In the genomic region with DNA sequence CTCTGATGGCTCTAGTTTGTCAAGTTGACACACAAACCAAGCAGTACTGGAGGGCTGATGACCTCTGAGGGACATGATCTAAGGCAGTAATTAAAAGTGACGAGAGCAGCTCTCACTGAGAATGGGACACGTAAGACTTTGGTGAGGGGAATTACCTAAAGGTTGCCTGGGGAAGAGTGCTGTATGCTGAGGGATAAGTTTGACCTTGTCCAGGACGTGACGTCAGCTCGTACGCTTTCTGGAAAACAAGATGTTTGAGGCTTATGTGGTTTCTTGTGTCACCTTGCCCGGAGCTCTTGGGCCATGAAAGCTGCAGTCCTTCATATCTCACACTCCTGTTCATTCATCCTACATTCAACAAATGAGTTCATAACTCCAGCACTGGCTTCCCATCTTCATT, we compare ENCODE assay signal across 25 mouse cellular contexts. TPM values are rescaled to one million over a fixed set of nuclear protein-coding genes. Genes with fewer than 3 reads are reported as not detected.
DNase-seq lines count a peak whose midpoint lies in the region; ATAC-seq and TF ChIP-seq lines count a peak whose summit lies in the region.
"Had no signal": no experiment of that assay in that cellular context is flagged by ENCODE, and none has a peak within 500 bp of the region (broad histone marks: within the 10 kb centered on the region; RNA-seq: fewer than 3 reads in every experiment).

No protein-coding gene starts in this region.

- H3K27me3 ChIP-seq in CH12.LX (replicated peaks), result no peaks in the 10 kb centered on the region
- H3K27me3 ChIP-seq in forebrain, embryonic 16.5 days (replicated peaks; ENCODE audit: control insufficient read depth, insufficient read depth, low read length), result no peaks in the 10 kb centered on the region
- no peaks in the 10 kb centered on the region for H3K27me3 ChIP-seq in liver, postnatal 0 days (ENCODE audit: insufficient read depth, low read length)
- H3K27me3 ChIP-seq: embryonic facial prominence, embryonic 12.5 days; embryonic facial prominence, embryonic 15.5 days; heart, embryonic 13.5 days; Patski had no signal

- dilution Hi-C loops in CH12.LX (cut with MboI; ENCODE audit: extremely low pct_ligation_motif_present, extremely low pct_unique_long_range_greater_than_20kb, low sequenced_read_pairs), result no loop called here

- 0 out of 2 replicates have a peak, but pooled peaks cover 2% of the 10 kb centered on the region for H3K79me2 ChIP-seq in CH12.LX (replicated peaks; ENCODE audit: control insufficient read depth, extremely low read depth, insufficient read depth, poor library complexity, severe bottlenecking)

- 96% methylated on average over 7 of the region's 7 CpGs for WGBS in forebrain, embryonic 16.5 days
- 78% methylated on average over 7 of the region's 7 CpGs for WGBS in liver, postnatal 0 days (ENCODE audit: insufficient replicate concordance)

- no peak overlapping the region for H3K9ac ChIP-seq in CH12.LX (ENCODE audit: insufficient read depth, low read depth)
- no peak overlapping the region for H3K9ac ChIP-seq in forebrain, embryonic 16.5 days (replicated peaks; ENCODE audit: low read depth, low read length)
- H3K9ac ChIP-seq in liver, postnatal 0 days (replicated peaks), result no peak overlapping the region
- H3K9ac ChIP-seq: embryonic facial prominence, embryonic 12.5 days; embryonic facial prominence, embryonic 15.5 days; heart, embryonic 13.5 days; hindbrain, embryonic 14.5 days had no signal

- no peaks in the 10 kb centered on the region for H3K9me3 ChIP-seq in CH12.LX (replicated peaks; ENCODE audit: low read length)
- no peaks in the 10 kb centered on the region for H3K9me3 ChIP-seq in forebrain, embryonic 16.5 days (ENCODE audit: control insufficient read depth, low read length)
- no peaks in the 10 kb centered on the region for H3K9me3 ChIP-seq in liver, postnatal 0 days (ENCODE audit: low read length)
- H3K9me3 ChIP-seq: embryonic facial prominence, embryonic 12.5 days; embryonic facial prominence, embryonic 15.5 days; G1E; heart, embryonic 10.5 days; heart, embryonic 13.5 days had no signal

- no peak overlapping the region for H3K4me3 ChIP-seq in CH12.LX (replicated peaks in 1 of 3; ENCODE audit: low read depth in 2 of 3, low read length in 2 of 3, poor library complexity in 1 of 3)
- H3K4me3 ChIP-seq in forebrain, embryonic 16.5 days (replicated peaks; ENCODE audit: low read length), result no peak overlapping the region
- no peak overlapping the region for H3K4me3 ChIP-seq in liver, postnatal 0 days (ENCODE audit: low read depth, low read length)
- H3K4me3 ChIP-seq: embryonic facial prominence, embryonic 12.5 days; embryonic facial prominence, embryonic 15.5 days; heart, embryonic 10.5 days; heart, embryonic 13.5 days had no signal

- H3K36me3 ChIP-seq in CH12.LX (replicated peaks in 1 of 2; ENCODE audit: control insufficient read depth in 1 of 2, insufficient read depth in 1 of 2, low read length in 1 of 2), result peaks cover 13 to 81% of the 10 kb centered on the region in 2 experiments
- no peaks in the 10 kb centered on the region for H3K36me3 ChIP-seq in forebrain, embryonic 16.5 days (ENCODE audit: control insufficient read depth, insufficient read depth)
- peaks cover 2% of the 10 kb centered on the region; the same call in 1 of the 2 replicates for H3K36me3 ChIP-seq in liver, postnatal 0 days (replicated peaks; ENCODE audit: insufficient read depth, low read length)

- 0 out of 2 replicates have a peak overlapping the region, but pooled peaks have one; percentile 13 for H3K27ac ChIP-seq in CH12.LX (ENCODE audit: insufficient read depth, low read depth)
- no peak overlapping the region for H3K27ac ChIP-seq in forebrain, embryonic 16.5 days (ENCODE audit: low read length)
- no peak overlapping the region for H3K27ac ChIP-seq in liver, postnatal 0 days (ENCODE audit: low read depth)
- H3K27ac ChIP-seq: embryonic facial prominence, embryonic 12.5 days; embryonic facial prominence, embryonic 15.5 days; heart, embryonic 10.5 days; heart, embryonic 13.5 days; hindbrain, embryonic 14.5 days; hindbrain, postnatal 0 days had no signal

- TF ChIP-seq POLR2A in CH12.LX (IDR thresholded peaks at IDR 0.05; ENCODE audit: low read depth, low read length), result no peak

- TF ChIP-seq EP300 in CH12.LX (IDR thresholded peaks at IDR 0.05; ENCODE audit: low read length), result peak; percentile 52; the same call in 1 of the 2 replicates
- TF ChIP-seq EP300 in liver, postnatal 0 days (IDR thresholded peaks at IDR 0.05; ENCODE audit: low read depth), result no peak

- ATAC-seq in monocyte, adult 5-6 weeks (replicated peaks; ENCODE audit: insufficient number of reproducible peaks, low FRiP score, low TSS enrichment, poor library complexity, severe bottlenecking), result peak; percentile 38; the same call in 1 of the 2 replicates
- ATAC-seq in forebrain, embryonic 16.5 days, result no peak
- ATAC-seq in liver, postnatal 0 days, result no peak
- ATAC-seq: forebrain, embryonic 14.5 days; hindbrain, postnatal 0 days; intestine, postnatal 0 days; Patski had no signal

- H3K4me2 ChIP-seq in CH12.LX (ENCODE audit: insufficient read depth, low read depth, poor library complexity, severe bottlenecking), result peak overlapping the region; percentile 25; the same call in 1 of the 2 replicates
- H3K4me2 ChIP-seq in forebrain, embryonic 16.5 days (ENCODE audit: low read length), result no peak overlapping the region
- no peak overlapping the region for H3K4me2 ChIP-seq in liver, postnatal 0 days (ENCODE audit: low read depth, low read length)
- H3K4me2 ChIP-seq: embryonic facial prominence, embryonic 12.5 days; embryonic facial prominence, embryonic 15.5 days; heart, embryonic 13.5 days; hindbrain, embryonic 14.5 days had no signal

- H3K4me1 ChIP-seq in CH12.LX (ENCODE audit: control insufficient read depth in 1 of 2, insufficient read depth in 2 of 2), result peaks cover 7 to 56% of the 10 kb centered on the region in 2 experiments; a peak in 3 of 4 replicates
- no peaks in the 10 kb centered on the region for H3K4me1 ChIP-seq in forebrain, embryonic 16.5 days (replicated peaks; ENCODE audit: control insufficient read depth, insufficient read depth, low read length)
- H3K4me1 ChIP-seq in liver, postnatal 0 days (ENCODE audit: insufficient read depth), result no peaks in the 10 kb centered on the region
- H3K4me1 ChIP-seq: embryonic facial prominence, embryonic 12.5 days; embryonic facial prominence, embryonic 15.5 days; heart, embryonic 10.5 days; heart, embryonic 13.5 days had no signal

- in situ Hi-C loops in CH12.LX (cut with MboI; ENCODE audit: low pct_ligation_motif_present, low pct_unique_long_range_greater_than_20kb, low sequenced_read_pairs), result loop anchor here (25.0 kb wide), 4 partner anchors 223 to 527 kb away; partner anchors contain the start of gene Stat1

- TF ChIP-seq CTCF in CH12.LX (conservative IDR thresholded peaks at IDR 0.05 in 1 of 2, IDR thresholded peaks at IDR 0.05 in 1 of 2; ENCODE audit: low read depth in 2 of 2, low read length in 2 of 2), result no peak
- TF ChIP-seq CTCF in liver, postnatal 0 days (IDR thresholded peaks at IDR 0.05; ENCODE audit: low read depth), result no peak

- peak; percentile 37 for DNase-seq in 416B (ENCODE audit: low read depth)
- DNase-seq in CH12.LX (ENCODE audit: extremely low read depth), result peak; percentile 81
- DNase-seq in gastrocnemius, postnatal 25 days, result no peak
- DNase-seq in liver, postnatal 0 days, result no peak
- DNase-seq: adrenal gland, postnatal 10 days; adrenal gland, postnatal 36 days; cerebellum, adult 2 months; cerebellum, adult 9-11 months; cerebellum, postnatal 25 days; gastrocnemius, postnatal 10 days; heart, adult 18-20 months; heart, postnatal 14 days; heart, postnatal 4 days had no signal

- no peak for TF ChIP-seq RAD21 in CH12.LX (IDR thresholded peaks at IDR 0.05; ENCODE audit: low read depth, low read length)

TF ChIP-seq in CH12.LX, 34 proteins besides CTCF, POLR2A, EP300 and RAD21 (continues in another document):
- TF ChIP-seq GABPA (IDR thresholded peaks at IDR 0.05; ENCODE audit: insufficient replicate concordance, low read depth, low read length), result no peak
- TF ChIP-seq JUND (conservative IDR thresholded peaks at IDR 0.05; ENCODE audit: low read depth, low read length), result peak; percentile 59; the same call in 1 of the 2 replicates
- TF ChIP-seq MAFK (IDR thresholded peaks at IDR 0.05; ENCODE audit: insufficient replicate concordance, low read length), result no peak
- no peak for TF ChIP-seq KAT2A (IDR thresholded peaks at IDR 0.05; ENCODE audit: insufficient replicate concordance, low read length)
- TF ChIP-seq BHLHE40 (IDR thresholded peaks at IDR 0.05; ENCODE audit: low read depth, low read length), result 0 out of 2 replicates have a peak, but pooled peaks have one; percentile 19
- 0 out of 2 replicates have a peak, but pooled peaks have one; percentile 33 for TF ChIP-seq MYC (IDR thresholded peaks at IDR 0.05; ENCODE audit: low read depth, low read length)
- no peak for TF ChIP-seq CHD2 (IDR thresholded peaks at IDR 0.05; ENCODE audit: low read length)
- TF ChIP-seq RCOR1 (conservative IDR thresholded peaks at IDR 0.05; ENCODE audit: low read depth, low read length), result no peak
- no peak for TF ChIP-seq MXI1 (IDR thresholded peaks at IDR 0.05; ENCODE audit: low read depth, low read length)
- no peak for TF ChIP-seq IRF4 (IDR thresholded peaks at IDR 0.05; ENCODE audit: low read depth, low read length)
- TF ChIP-seq USF2 (conservative IDR thresholded peaks at IDR 0.05; ENCODE audit: low read depth, low read length), result no peak
- TF ChIP-seq TBP (conservative IDR thresholded peaks at IDR 0.05; ENCODE audit: low read depth, low read length), result no peak
- TF ChIP-seq ZNF384 (IDR thresholded peaks at IDR 0.05; ENCODE audit: low read depth, low read length), result no peak
- no peak for TF ChIP-seq POLR2AphosphoS2 (IDR thresholded peaks at IDR 0.05; ENCODE audit: low read depth, low read length)
- no peak for TF ChIP-seq MAZ (IDR thresholded peaks at IDR 0.05; ENCODE audit: low read depth, low read length)
- no peak for TF ChIP-seq SMC3 (IDR thresholded peaks at IDR 0.05; ENCODE audit: low read depth, low read length)
- TF ChIP-seq NRF1 (IDR thresholded peaks at IDR 0.05; ENCODE audit: low read depth, low read length), result no peak
- TF ChIP-seq SIN3A (IDR thresholded peaks at IDR 0.05; ENCODE audit: low read length), result no peak
- no peak for TF ChIP-seq CHD1 (IDR thresholded peaks at IDR 0.05; ENCODE audit: low read depth, low read length)
- TF ChIP-seq ETS1 (conservative IDR thresholded peaks at IDR 0.05; ENCODE audit: low read depth, low read length), result peak; percentile 80
- TF ChIP-seq USF1 (IDR thresholded peaks at IDR 0.05; ENCODE audit: low read depth, low read length), result no peak

RNA-seq across cellular contexts. Expression of gene Nemp2, which starts 8.6 kb away (rescaled TPM):
- total RNA-seq in CH12.LX (2012; rRNA removed) (9.4 and 11.2 TPM in 2 replicates), CH12.LX (2014; rRNA removed) (18.2 and 20.1 TPM in 2 replicates)
- polyA plus RNA-seq in CH12.LX (2012; ENCODE audit: insufficient read length, low read depth), result 10.2 and 13.3 TPM in 2 replicates
- 17.8 to 39.0 TPM (median 23.6 TPM) in 3 replicates for total RNA-seq in monocyte, adult 5-6 weeks (2017)
- polyA plus RNA-seq in forebrain, embryonic 16.5 days (2015; fragmentation: Nextera tagmentation; extraction: Ambion mirVana), result 9.3 and 9.5 TPM in 2 replicates
- total RNA-seq in gastrocnemius, postnatal 25 days (2021), result under 1 TPM; 0.51 TPM
- 1.1 and 1.2 TPM in 2 replicates for polyA plus RNA-seq in liver, postnatal 0 days (2015; fragmentation: Nextera tagmentation; extraction: Ambion mirVana)

Comparison
In these comparisons a context has a peak if more than half of its experiments do, and no peak if none do; other contexts are left out.
1. DNase-seq: peak in 416B (single experiment) and CH12.LX (single experiment); none in gastrocnemius, postnatal 25 days (single experiment) and liver, postnatal 0 days (single experiment).
2. RNA of gene Nemp2, which starts 8.6 kb away (total RNA-seq): 9.4 to 20.1 TPM in CH12.LX and 17.8 to 39.0 TPM in monocyte, adult 5-6 weeks; 0.51 TPM in gastrocnemius, postnatal 25 days; every median in the first group is over 4 times any median in the second.